Mouse (Mus musculus) central nervous system, embryonic 18 days (tissue): Measurements from ENCODE around the gene Lrfn2. TPM values are rescaled to one million over a fixed set of nuclear protein-coding genes. Genes with fewer than 3 reads are reported as not detected.

Source experiments
- polyA plus RNA-seq: library from polyadenylated mRNA; depleted of rRNA; stranded (reverse); fragments of >200 nt; gene quantifications from 2 replicates; pipeline ENCODE4 v1.2.3, GENCODE M21; 2012; rRNA removed

Gene Lrfn2
- 9.2 and 12.4 TPM in 2 replicates for polyA plus RNA-seq

DNA sequence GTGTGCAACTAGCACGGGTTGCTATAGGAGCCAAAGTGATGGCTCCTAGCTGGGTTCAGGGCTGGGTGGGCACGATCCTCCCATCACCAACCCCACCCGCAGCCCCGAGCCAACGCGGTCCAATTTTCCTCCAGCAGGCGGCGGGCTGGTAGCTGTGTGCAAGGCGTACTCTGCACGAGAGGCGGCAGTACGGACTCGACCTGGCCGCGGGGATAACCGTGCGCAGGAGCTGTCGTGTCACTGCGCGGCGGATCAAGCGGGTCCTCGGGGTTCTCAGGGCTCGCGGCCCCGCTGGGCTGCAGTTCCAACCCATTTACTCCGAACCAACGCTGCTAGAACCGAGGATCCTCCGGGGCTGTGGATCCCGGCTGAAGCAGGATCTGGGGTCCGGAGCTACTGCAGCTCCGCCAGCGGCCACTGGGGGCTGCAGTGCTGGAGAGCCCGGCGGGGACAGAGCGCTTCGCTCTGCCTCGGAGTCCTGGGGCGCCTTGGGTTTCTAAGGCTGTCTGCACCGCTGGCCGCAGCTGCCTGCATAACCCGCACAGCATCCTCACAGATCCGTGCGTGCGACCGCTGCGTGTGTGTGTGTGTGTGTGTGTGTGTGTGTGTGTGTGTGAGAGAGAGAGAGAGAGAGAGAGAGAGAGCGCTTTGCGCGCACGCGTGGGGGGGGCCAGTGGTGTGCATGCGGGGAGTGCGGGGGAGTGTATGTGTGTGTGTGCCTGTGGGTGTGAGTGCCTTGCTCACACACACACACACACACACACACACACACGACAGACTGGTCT, at the start of gene Lrfn2:
Gene Lrfn2 (plus strand): TSS at position 759 of the 785 bp plus-strand sequence.

